Mouse (Mus musculus) lung, postnatal 0 days (tissue): ENCODE data around the gene Dnaaf1.

Experiments used
- CTCF ChIP-seq: IDR thresholded peaks from 2 replicates; pipeline ENCODE4 v1.5.1; 2016; ENCODE audit warnings: antibody characterized with exemption, mild to moderate bottlenecking
- EP300 ChIP-seq: IDR thresholded peaks from 2 replicates; pipeline ENCODE4 v1.6.1; 2016; ENCODE audit warnings: antibody characterized with exemption, mild to moderate bottlenecking, control low read depth

- TF ChIP-seq EP300 (no peak), CTCF (no peak)
Measured at GRCm38 (mm10) chr8:119644429-119644960, 69.5 kb downstream of the Dnaaf1 start.
